Mouse (Mus musculus) CD4-positive naive resting alpha-beta T cell, adult 57 days (primary cell): ENCODE data around the gene Adrb1. TPM values are rescaled to one million over a fixed set of nuclear protein-coding genes. Genes with fewer than 3 reads are reported as not detected.

Source experiments
- total RNA-seq: library from RNA; stranded (reverse); gene quantifications from one replicate; pipeline ENCODE4 v1.2.4, GENCODE M21; 2023

Gene Adrb1
- total RNA-seq: 0.38 TPM

DNA sequence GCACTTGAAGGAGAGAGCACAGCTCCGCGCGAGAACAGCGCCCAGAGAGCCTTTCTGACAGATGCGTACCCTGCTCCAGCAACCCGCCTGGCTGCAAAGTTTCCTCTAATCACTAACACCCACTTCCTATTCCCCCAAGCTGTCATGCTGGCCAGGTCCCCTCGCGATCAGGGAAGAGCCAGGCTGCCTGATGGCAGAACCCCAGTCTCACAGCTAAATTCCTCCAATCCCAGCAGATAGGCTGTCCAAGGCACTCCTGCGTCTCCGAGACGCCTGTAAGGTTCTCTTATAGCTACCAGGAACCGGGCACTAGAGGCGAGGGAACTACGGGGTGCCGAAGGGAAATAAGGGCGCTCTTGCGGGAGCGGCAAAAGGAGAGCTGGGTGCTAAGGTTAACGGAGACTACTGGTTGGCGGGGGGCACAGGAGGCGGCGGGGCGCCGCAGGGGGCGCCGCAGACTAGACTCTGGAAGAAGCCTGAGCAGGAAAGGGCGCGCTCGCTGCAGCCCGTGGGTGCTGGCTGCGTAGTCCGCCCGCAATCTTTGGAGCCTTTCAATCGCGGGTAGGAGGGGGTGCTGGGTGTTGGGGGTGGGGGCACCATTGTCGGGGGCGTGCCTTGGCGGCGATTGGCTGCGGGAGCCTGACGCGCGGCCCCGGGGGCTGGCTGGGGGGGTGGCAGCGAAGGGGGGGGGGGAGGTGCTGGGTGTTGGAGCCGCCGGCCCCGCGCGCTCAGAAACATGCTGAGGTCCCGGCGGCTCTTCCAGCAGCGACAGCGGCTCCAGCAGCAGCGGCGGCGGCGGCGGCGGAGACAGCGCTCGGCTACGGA lies at the start of gene Adrb1:
Adrb1 (plus strand) TSS at position 813 of the 825 bp plus-strand sequence.

Other genes starting within 250 kb of the Adrb1 start
- 10.4 TPM for gene Dclre1a, start 174.0 kb upstream of the Adrb1 start, total RNA-seq
- gene Nhlrc2, start 173.9 kb upstream of the Adrb1 start, total RNA-seq: 21.7 TPM
- 31.6 TPM for gene Ccdc186, start 100.0 kb downstream of the Adrb1 start, total RNA-seq
- not detected for gene Tdrd1, start 104.0 kb downstream of the Adrb1 start, total RNA-seq
- not detected for gene Vwa2, start 152.1 kb downstream of the Adrb1 start, total RNA-seq